Mouse (Mus musculus): ENCODE measurements around the gene Ptgs1. TPM values are rescaled to one million over a fixed set of nuclear protein-coding genes. Genes with fewer than 3 reads are reported as not detected.

The Ptgs1 gene
- polyA plus RNA-seq, 1 experiment from 2014 or later: 3.7 TPM

- Histone ChIP-seq H3K27me3 (replicated peaks; ENCODE audit: control insufficient read depth, insufficient read depth, low read length) (no peaks in the 10 kb centered on the region), H3K9me3 (replicated peaks; ENCODE audit: control insufficient read depth, low read length) (no peaks in the 10 kb centered on the region), H3K4me3 (ENCODE audit: low read depth, low read length) (no peak overlapping the region), H3K4me2 (ENCODE audit: low read length) (no peak overlapping the region), H3K36me3 (ENCODE audit: control insufficient read depth, insufficient read depth, low read length) (no peaks in the 10 kb centered on the region), H3K4me1 (ENCODE audit: control insufficient read depth, insufficient read depth, low read length) (peaks cover 3% of the 10 kb centered on the region; the same call in 1 of the 2 replicates), H3K27ac (ENCODE audit: low read depth, low read length) (no peak overlapping the region), H3K9ac (ENCODE audit: low read length) (no peak overlapping the region)
- 94% methylated on average over 5 of the region's 5 CpGs for WGBS
- ATAC-seq: no peak
- DNase-seq (ENCODE audit: low spot score): no peak
Measured at GRCm38 (mm10) chr2:36236889-36237288, 6.7 kb downstream of the Ptgs1 start.

- Histone ChIP-seq H3K36me3 (ENCODE audit: control insufficient read depth, insufficient read depth, low read length) (no peaks in the 10 kb centered on the region), H3K4me3 (ENCODE audit: low read depth, low read length) (no peak overlapping the region), H3K9me3 (replicated peaks; ENCODE audit: control insufficient read depth, low read length) (no peaks in the 10 kb centered on the region), H3K27me3 (replicated peaks; ENCODE audit: control insufficient read depth, insufficient read depth, low read length) (no peaks in the 10 kb centered on the region), H3K9ac (ENCODE audit: low read length) (no peak overlapping the region), H3K4me1 (ENCODE audit: control insufficient read depth, insufficient read depth, low read length) (peaks cover 3% of the 10 kb centered on the region; the same call in 1 of the 2 replicates), H3K4me2 (ENCODE audit: low read length) (no peak overlapping the region), H3K27ac (ENCODE audit: low read depth, low read length) (no peak overlapping the region)
- ATAC-seq (no peak), DNase-seq (ENCODE audit: low spot score) (no peak)
- 88% methylated on average over 6 of the region's 6 CpGs for WGBS
Measured at GRCm38 (mm10) chr2:36237557-36237956, 7.3 kb downstream of the Ptgs1 start.

- WGBS: 72% methylated on average over 3 of the region's 3 CpGs
- no peak for DNase-seq (ENCODE audit: low spot score)
- ATAC-seq: no peak
- H3K4me2 ChIP-seq (ENCODE audit: low read length): no peak overlapping the region
- H3K36me3 ChIP-seq (ENCODE audit: control insufficient read depth, insufficient read depth, low read length): no peaks in the 10 kb centered on the region
- no peaks in the 10 kb centered on the region for H3K27me3 ChIP-seq (replicated peaks; ENCODE audit: control insufficient read depth, insufficient read depth, low read length)
- peaks cover 3% of the 10 kb centered on the region; the same call in 1 of the 2 replicates for H3K4me1 ChIP-seq (ENCODE audit: control insufficient read depth, insufficient read depth, low read length)
- H3K4me3 ChIP-seq (ENCODE audit: low read depth, low read length): no peak overlapping the region
- no peaks in the 10 kb centered on the region for H3K9me3 ChIP-seq (replicated peaks; ENCODE audit: control insufficient read depth, low read length)
- no peak overlapping the region for H3K9ac ChIP-seq (ENCODE audit: low read length)
- no peak overlapping the region for H3K27ac ChIP-seq (ENCODE audit: low read depth, low read length)
Measured at GRCm38 (mm10) chr2:36238467-36238866, 8.2 kb downstream of the Ptgs1 start.

GRCm38 (mm10) chr2:36238951-36239350 lies 8.7 kb downstream of the Ptgs1 start:
- H3K4me3 ChIP-seq (ENCODE audit: low read depth, low read length): no peak overlapping the region
- no peaks in the 10 kb centered on the region for H3K9me3 ChIP-seq (replicated peaks; ENCODE audit: control insufficient read depth, low read length)
- ATAC-seq (no peak), DNase-seq (ENCODE audit: low spot score) (no peak)
- WGBS: 85% methylated on average over 2 of the region's 2 CpGs
- H3K36me3 ChIP-seq (ENCODE audit: control insufficient read depth, insufficient read depth, low read length): no peaks in the 10 kb centered on the region
- peaks cover 3% of the 10 kb centered on the region; the same call in 1 of the 2 replicates for H3K4me1 ChIP-seq (ENCODE audit: control insufficient read depth, insufficient read depth, low read length)
- H3K27me3 ChIP-seq (replicated peaks; ENCODE audit: control insufficient read depth, insufficient read depth, low read length): no peaks in the 10 kb centered on the region
- no peak overlapping the region for H3K9ac ChIP-seq (ENCODE audit: low read length)
- no peak overlapping the region for H3K4me2 ChIP-seq (ENCODE audit: low read length)
- H3K27ac ChIP-seq (ENCODE audit: low read depth, low read length): no peak overlapping the region

- WGBS: 94% methylated on average over 13 of the region's 13 CpGs
Measured at GRCm38 (mm10) chr2:36242514-36242913, 12.3 kb downstream of the Ptgs1 start.

GRCm38 (mm10) chr2:36243296-36243891 lies 13.2 kb downstream of the Ptgs1 start:
- H3K36me3 ChIP-seq (ENCODE audit: control insufficient read depth, insufficient read depth, low read length): no peaks in the 10 kb centered on the region
- no peaks in the 10 kb centered on the region for H3K9me3 ChIP-seq (replicated peaks; ENCODE audit: control insufficient read depth, low read length)
- H3K9ac ChIP-seq (ENCODE audit: low read length): no peak overlapping the region
- H3K4me2 ChIP-seq (ENCODE audit: low read length): no peak overlapping the region
- 85% methylated on average over 9 of the region's 9 CpGs for WGBS
- H3K4me3 ChIP-seq (ENCODE audit: low read depth, low read length): no peak overlapping the region
- DNase-seq (ENCODE audit: low spot score): no peak
- no peak overlapping the region for H3K27ac ChIP-seq (ENCODE audit: low read depth, low read length)
- H3K4me1 ChIP-seq (ENCODE audit: control insufficient read depth, insufficient read depth, low read length): no peaks in the 10 kb centered on the region
- no peak for ATAC-seq
- no peaks in the 10 kb centered on the region for H3K27me3 ChIP-seq (replicated peaks; ENCODE audit: control insufficient read depth, insufficient read depth, low read length)

More at GRCm38 (mm10) chr2:36242514-36242913, 12.3 kb downstream of the Ptgs1 start:
- no peak overlapping the region for H3K4me2 ChIP-seq (ENCODE audit: low read length)
- DNase-seq (ENCODE audit: low spot score): no peak
- no peaks in the 10 kb centered on the region for H3K9me3 ChIP-seq (replicated peaks; ENCODE audit: control insufficient read depth, low read length)
- H3K4me3 ChIP-seq (ENCODE audit: low read depth, low read length): no peak overlapping the region
- H3K27ac ChIP-seq (ENCODE audit: low read depth, low read length): no peak overlapping the region
- H3K9ac ChIP-seq (ENCODE audit: low read length): no peak overlapping the region
- no peaks in the 10 kb centered on the region for H3K36me3 ChIP-seq (ENCODE audit: control insufficient read depth, insufficient read depth, low read length)
- H3K4me1 ChIP-seq (ENCODE audit: control insufficient read depth, insufficient read depth, low read length): no peaks in the 10 kb centered on the region
- ATAC-seq: no peak
- H3K27me3 ChIP-seq (replicated peaks; ENCODE audit: control insufficient read depth, insufficient read depth, low read length): no peaks in the 10 kb centered on the region

GRCm38 (mm10) chr2:36243892-36244309 lies 13.7 kb downstream of the Ptgs1 start:
- no peaks in the 10 kb centered on the region for H3K27me3 ChIP-seq (replicated peaks; ENCODE audit: control insufficient read depth, insufficient read depth, low read length)
- H3K9ac ChIP-seq (ENCODE audit: low read length): no peak overlapping the region
- 39% methylated on average over 5 of the region's 5 CpGs for WGBS
- H3K4me3 ChIP-seq (ENCODE audit: low read depth, low read length): no peak overlapping the region
- no peaks in the 10 kb centered on the region for H3K9me3 ChIP-seq (replicated peaks; ENCODE audit: control insufficient read depth, low read length)
- DNase-seq (ENCODE audit: low spot score) (no peak), ATAC-seq (no peak)
- no peak overlapping the region for H3K27ac ChIP-seq (ENCODE audit: low read depth, low read length)
- H3K4me2 ChIP-seq (ENCODE audit: low read length): no peak overlapping the region
- no peaks in the 10 kb centered on the region for H3K36me3 ChIP-seq (ENCODE audit: control insufficient read depth, insufficient read depth, low read length)
- H3K4me1 ChIP-seq (ENCODE audit: control insufficient read depth, insufficient read depth, low read length): no peaks in the 10 kb centered on the region

GRCm38 (mm10) chr2:36244705-36245104 lies 14.5 kb downstream of the Ptgs1 start:
- Histone ChIP-seq H3K9me3 (replicated peaks; ENCODE audit: control insufficient read depth, low read length) (no peaks in the 10 kb centered on the region), H3K27ac (ENCODE audit: low read depth, low read length) (no peak overlapping the region), H3K36me3 (ENCODE audit: control insufficient read depth, insufficient read depth, low read length) (no peaks in the 10 kb centered on the region), H3K4me3 (ENCODE audit: low read depth, low read length) (no peak overlapping the region), H3K27me3 (replicated peaks; ENCODE audit: control insufficient read depth, insufficient read depth, low read length) (no peaks in the 10 kb centered on the region), H3K4me1 (ENCODE audit: control insufficient read depth, insufficient read depth, low read length) (no peaks in the 10 kb centered on the region), H3K4me2 (ENCODE audit: low read length) (no peak overlapping the region), H3K9ac (ENCODE audit: low read length) (no peak overlapping the region)
- no peak for DNase-seq (ENCODE audit: low spot score)
- WGBS: 92% methylated on average over 3 of the region's 3 CpGs
- no peak for ATAC-seq

GRCm38 (mm10) chr2:36247964-36248363 lies 17.7 kb downstream of the Ptgs1 start:
- Histone ChIP-seq H3K4me1 (ENCODE audit: control insufficient read depth, insufficient read depth, low read length) (no peaks in the 10 kb centered on the region), H3K36me3 (ENCODE audit: control insufficient read depth, insufficient read depth, low read length) (no peaks in the 10 kb centered on the region), H3K9ac (ENCODE audit: low read length) (no peak overlapping the region), H3K27ac (ENCODE audit: low read depth, low read length) (no peak overlapping the region), H3K4me2 (ENCODE audit: low read length) (no peak overlapping the region), H3K4me3 (ENCODE audit: low read depth, low read length) (no peak overlapping the region), H3K9me3 (replicated peaks; ENCODE audit: control insufficient read depth, low read length) (no peaks in the 10 kb centered on the region), H3K27me3 (replicated peaks; ENCODE audit: control insufficient read depth, insufficient read depth, low read length) (no peaks in the 10 kb centered on the region)
- no peak for DNase-seq (ENCODE audit: low spot score)
- 84% methylated on average over 3 of the region's 3 CpGs for WGBS
- ATAC-seq: no peak

All from forebrain, embryonic 14.5 days (tissue).